ENCODE assay signal across 12 mouse cellular contexts in the genomic region with DNA sequence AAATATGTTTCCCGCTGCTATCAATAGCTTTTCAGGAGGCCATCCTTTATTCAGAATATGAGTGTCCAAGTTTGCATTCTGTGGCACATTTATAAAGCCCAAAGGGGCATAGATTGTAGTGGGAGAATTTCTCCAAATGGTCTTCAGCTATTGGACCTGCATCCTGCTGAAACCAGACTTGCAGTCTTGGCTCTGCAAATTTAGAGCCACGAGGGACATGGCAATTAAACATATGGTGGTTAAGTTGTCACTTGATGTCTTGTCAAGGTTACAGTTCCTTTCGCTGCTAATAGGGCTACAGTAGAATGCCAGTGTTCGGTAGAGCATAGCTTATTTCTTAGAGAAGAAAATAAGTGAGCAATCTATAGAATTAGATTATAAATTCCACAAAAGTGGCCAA.
"Had no signal": no experiment of that assay in that cellular context is flagged by ENCODE, and none has a peak within 500 bp of the region (broad histone marks: within the 10 kb centered on the region; RNA-seq: fewer than 3 reads in every experiment).

No protein-coding gene starts in this region.

- DNase-seq: lung, adult 18-20 months; lung, embryonic 14.5 days; lung, postnatal 10 days; lung, postnatal 4 days; midbrain, embryonic 14.5 days; right cerebral cortex, adult 18-20 months; right cerebral cortex, postnatal 25 days; right cerebral cortex, postnatal 4 days; spleen, adult 18-20 months; thymus, adult 2 months; thymus, postnatal 25 days; thymus, postnatal 4 days had no signal
